Mouse (Mus musculus) activated CD4-positive, CD25-positive, alpha-beta regulatory T cell, adult 4 months (primary cell): ENCODE measurements at regions not wholly inside any gene's neighbourhood (a gene's known extent, or its start where the extent isn't known, plus 50 kb on each side); places are given as distances from the start of the nearest gene placed in this dataset.

Experiments used
- ATAC-seq: one replicate; pipeline ENCODE4 v1.8.0; 2017

GRCm38 (mm10) chr11:19253605-19254004 lies 234.8 kb upstream of the Meis1 start:
- no peak for ATAC-seq

GRCm38 (mm10) chr11:19254183-19254582 lies 235.4 kb upstream of the Meis1 start:
- no peak for ATAC-seq

DNA sequence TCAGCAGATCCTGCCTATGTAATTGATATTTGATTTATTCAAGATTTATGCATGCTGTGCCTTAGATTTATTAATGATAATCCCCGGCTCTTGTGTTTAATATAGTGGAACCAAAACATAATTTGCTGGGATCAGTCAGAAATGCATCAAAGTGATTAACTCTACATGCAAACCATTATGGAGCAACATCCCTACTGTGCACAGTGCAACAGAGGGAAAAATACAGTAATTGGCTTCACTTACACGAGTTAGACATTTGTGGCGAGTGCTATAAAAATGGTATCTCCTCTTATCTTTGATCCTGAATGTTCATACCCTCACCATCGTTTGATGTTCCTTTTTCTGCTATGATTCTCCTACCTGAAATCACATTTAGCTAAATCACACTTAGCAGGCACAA lies 238.8 kb upstream of the Meis1 start:
- no peak for ATAC-seq

GRCm38 (mm10) chr11:19262832-19263231 lies 244.0 kb upstream of the Meis1 start:
- ATAC-seq: no peak

GRCm38 (mm10) chr11:19264798-19265671 lies 246.2 kb upstream of the Meis1 start:
- no peak for ATAC-seq

GRCm38 (mm10) chr11:19265672-19265972 lies 246.8 kb upstream of the Meis1 start:
- no peak for ATAC-seq

GRCm38 (mm10) chr11:19290971-19291370 lies 272.2 kb upstream of the Meis1 start:
- ATAC-seq: no peak

DNA sequence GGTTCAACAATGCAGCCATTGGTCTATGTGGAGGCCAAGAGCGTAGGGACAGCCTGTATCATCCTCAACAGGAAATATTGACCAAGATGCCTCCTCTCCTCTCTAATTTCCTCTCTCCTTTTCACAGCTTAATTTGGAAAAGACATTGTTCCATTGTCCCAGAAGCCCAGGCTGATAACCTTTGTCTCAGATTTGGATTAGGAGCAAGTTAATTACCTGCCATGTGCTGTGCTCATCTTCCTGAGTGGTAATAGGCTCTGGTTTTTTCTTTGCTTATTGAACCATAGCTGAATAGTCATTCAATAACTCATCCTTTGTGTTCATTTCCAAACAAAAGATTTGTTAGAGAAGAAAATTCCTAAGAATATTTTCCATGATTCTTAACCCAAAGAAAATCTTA lies 280.6 kb upstream of the Meis1 start:
- ATAC-seq: no peak

DNA sequence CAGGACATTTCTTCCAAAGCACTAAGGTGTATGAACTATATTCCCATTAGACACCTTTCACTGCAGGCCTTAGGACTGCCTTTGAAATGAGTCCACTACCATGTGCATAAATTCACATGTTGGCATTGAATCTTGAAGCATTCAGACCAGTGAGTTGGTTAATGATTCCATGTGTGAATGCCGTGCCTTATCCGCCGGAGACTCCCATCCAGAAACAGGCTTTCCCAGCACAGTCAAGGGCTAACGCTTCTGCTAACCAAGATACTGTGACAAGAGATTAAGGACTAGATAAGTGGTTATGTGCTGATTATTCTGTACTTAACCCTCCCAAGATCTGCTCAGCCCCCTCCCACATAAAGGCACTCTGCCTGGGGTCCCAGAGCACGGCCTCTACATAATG lies 287.9 kb upstream of the Meis1 start:
- no peak for ATAC-seq

- ATAC-seq: no peak
These were observed 312.0 kb upstream of the Meis1 start for GRCm38 (mm10) chr11:19330685-19331239.

DNA sequence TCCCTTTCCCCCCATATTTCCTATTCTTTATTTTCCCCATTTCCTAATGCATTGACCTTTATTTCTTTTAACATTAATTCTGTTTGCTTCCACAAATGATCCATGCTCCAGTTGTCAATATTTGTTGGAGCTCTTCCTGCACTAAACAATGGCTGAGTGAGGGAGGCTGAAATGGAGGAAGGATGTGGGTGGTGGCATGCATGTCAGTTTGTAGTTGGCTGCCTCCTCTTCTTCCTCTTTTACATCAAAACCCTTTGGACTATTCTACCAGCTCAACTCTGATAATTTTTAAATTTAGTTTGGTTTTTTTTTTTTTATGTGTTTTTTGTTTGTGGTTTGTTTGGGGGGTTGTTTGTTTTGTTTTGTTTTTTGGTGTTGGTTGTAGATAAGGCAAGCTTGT lies 313.5 kb upstream of the Meis1 start:
- no peak for ATAC-seq

DNA sequence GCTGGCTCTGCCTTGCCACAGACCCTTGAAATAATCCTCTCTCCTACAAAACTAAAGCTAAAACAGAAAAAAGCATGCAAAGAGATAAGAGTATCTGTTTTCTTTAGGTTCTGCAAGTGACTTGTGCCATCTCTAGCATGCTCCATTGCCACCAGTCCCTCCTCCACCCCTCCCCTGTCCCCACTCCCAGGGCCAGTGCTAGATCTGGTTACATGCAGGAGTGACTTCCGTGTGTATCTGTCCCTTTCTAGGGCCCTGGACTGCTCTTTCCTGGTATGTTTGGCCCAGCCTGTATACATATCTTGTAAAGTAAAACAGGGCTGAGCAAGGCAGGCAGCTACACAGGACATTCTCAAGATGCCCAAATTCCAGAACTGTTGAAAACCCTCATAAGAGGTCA lies 313.9 kb upstream of the Meis1 start:
- no peak for ATAC-seq

DNA sequence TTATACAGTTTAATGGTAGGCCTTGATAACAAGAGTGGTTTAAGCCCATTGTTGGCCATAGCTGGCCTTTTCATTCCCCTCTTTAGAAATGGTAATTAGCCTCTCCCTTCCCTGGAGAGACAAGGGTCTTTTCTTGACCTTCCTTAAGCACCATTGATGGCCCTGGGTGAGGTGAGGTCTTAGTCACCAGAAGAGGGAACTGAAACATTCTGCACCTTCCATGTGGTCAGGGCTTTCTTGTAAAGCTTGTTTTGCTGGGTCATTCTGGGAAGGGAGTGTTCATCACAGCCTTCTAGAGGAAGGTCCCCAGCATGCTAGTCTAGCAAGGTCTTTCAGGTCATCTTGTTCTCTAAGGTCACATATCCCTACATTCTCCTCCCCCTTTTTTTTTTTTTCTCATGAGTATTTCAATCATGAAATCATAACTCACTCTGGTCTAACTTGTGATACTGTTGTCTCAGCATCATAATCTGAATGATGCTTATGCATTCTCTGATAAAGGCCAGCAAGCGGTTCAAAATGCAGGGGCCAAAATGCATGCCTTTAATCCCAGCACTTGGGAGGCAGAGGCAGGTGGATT lies 315.2 kb upstream of the Meis1 start:
- no peak for ATAC-seq

- no peak for ATAC-seq
These were observed 316.6 kb upstream of the Meis1 start for GRCm38 (mm10) chr11:19335384-19335783.

DNA sequence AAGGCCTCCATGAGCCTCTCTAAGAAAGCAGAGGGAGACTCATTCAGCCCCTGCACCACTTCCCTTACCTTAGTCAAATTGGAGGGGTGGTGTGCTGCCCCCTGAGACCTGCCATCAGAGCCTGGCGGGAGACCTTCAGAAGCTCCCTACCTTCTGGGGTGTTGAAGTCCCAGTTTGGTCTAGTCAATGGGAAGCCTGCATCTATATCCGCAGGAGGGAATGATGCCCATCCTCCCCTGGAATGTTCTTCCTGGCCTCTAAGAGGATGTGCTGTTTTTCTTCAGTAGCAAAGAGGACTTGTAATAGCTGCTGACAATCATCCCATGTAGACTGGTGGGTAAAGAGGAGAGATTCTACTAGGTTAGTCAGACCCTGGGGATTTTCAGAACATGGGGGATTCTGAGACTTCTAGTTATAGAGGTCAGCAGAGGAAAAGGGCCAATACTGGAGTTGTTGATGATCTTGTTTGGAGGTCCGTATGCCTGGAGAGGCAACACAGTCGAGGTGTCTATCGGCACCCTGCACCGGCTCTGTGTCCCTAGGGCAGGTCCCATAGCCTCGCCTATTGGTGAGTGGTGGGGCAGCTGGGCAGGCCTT lies 321.0 kb upstream of the Meis1 start:
- no peak for ATAC-seq

DNA sequence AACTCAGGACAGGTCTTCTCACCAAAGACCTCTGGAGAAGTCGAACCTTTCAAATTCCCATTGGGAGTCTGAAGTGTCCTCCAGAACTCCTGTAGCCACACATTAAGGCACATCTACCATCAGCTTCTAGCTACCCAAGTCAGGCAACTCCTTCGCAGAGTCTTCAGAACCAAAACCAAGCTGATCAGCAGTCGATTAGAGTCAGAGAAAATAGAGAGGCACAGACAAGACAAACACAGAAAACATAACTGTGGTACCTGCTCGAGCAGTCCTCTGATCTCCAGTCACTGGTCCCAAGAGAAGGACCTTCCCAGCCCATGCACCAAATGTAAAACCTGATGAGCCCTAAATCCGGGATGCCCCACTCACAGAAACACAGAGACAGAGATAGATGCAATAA lies 322.1 kb upstream of the Meis1 start:
- no peak for ATAC-seq

DNA sequence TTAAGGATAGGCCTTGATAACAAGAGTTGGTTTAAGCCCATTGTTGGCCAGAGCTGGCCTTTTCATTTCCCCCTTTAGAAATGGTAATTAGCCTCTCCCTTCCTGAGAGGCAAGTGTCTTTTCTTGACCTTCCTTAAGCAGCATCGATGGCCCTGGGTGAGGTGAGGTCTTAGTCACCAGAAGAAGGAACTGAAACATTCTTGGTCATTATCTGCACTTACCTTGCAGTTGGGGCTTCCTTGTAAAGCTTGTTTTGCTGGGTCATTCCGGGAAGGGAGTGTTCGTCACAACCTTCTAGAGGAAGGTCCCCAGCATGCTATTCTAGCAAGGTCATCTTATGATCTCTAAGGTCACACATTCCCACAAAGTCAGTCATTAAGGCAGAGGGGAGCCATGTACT lies 322.6 kb upstream of the Meis1 start:
- ATAC-seq: no peak

GRCm38 (mm10) chr11:19342803-19343202 lies 324.0 kb upstream of the Meis1 start:
- ATAC-seq: no peak

- no peak for ATAC-seq
These were observed 327.6 kb upstream of the Meis1 start for GRCm38 (mm10) chr11:19346276-19346826.

- no peak for ATAC-seq
These were observed 331.8 kb upstream of the Meis1 start for GRCm38 (mm10) chr11:19350331-19351242.

- no peak for ATAC-seq
These were observed 332.5 kb upstream of the Meis1 start for GRCm38 (mm10) chr11:19351243-19351787.

- ATAC-seq: no peak
These were observed 334.9 kb upstream of the Meis1 start for GRCm38 (mm10) chr11:19353706-19354105.
